Mouse (Mus musculus): ENCODE results near the gene Mybph. TPM values are rescaled to one million over a fixed set of nuclear protein-coding genes. Genes with fewer than 3 reads are reported as not detected.

Mybph gene
- total RNA-seq, 1 experiment from 2014 or later: not detected

DNA sequence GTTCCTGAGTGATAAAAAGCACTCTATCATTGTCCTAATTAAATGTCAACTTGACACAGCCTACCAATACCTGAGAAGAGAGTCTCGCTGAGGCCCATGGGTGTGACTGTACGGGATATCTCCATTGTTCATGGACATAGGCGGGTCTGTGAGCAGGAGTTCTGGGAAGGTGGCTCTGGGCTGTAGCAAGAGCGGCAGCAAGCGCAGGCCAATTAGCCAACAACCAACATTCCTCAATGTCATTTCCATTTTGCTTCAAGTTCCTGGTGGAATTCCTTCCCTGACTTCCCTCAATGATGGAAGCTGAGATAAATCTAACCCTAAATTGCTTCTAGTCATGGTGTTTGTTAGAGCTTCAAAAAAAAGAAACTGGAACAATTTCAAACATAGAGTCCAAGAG is 15.3 kb upstream of the Mybph start:
- ATAC-seq (ENCODE audit: extremely low read depth, insufficient number of reproducible peaks, low FRiP score, poor library complexity, severe bottlenecking): no peak

DNA sequence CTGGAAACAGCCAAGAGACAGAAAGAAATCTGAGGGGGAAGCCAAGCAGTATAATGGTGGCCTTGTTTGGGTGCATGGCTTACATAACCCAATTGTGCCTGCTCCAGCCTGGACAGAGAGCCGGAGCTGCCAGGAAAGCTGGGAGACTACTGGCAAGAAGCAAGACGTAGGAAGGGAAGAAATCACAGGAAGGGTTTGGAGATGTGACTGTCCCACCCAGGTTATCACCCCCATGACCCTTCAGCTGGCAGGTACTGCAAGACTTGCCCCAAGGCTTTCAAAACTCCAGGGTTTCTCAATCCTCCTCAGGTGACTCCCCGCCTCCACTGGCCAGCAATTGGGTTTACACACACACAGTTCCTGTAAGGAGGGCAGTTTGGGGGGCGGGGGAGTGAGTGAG is 11.2 kb upstream of the Mybph start, which contains the start of gene Chil1:
Chil1 (plus strand) TSS at position 152 of the 400 bp plus-strand sequence.
- no peak for ATAC-seq (ENCODE audit: extremely low read depth, insufficient number of reproducible peaks, low FRiP score, poor library complexity, severe bottlenecking)

DNA sequence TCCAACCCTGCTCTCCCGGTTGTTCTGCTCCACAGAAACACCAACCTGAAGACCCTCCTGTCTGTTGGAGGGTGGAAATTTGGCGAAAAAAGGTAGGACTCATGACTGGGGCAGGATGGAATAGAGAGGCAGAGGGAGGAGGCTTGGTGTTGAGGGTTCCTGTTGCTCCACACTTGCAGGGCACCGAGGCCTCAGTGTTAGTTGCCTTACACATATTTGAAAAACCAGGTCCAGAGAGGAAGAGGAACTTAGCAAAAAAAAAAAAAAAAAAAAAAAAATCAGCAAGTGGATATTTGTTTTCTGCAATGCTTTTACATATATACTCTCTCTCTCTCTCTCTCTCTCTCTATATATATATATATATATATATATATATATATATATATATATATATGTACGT is 9.2 kb upstream of the Mybph start:
- no peak for ATAC-seq (ENCODE audit: extremely low read depth, insufficient number of reproducible peaks, low FRiP score, poor library complexity, severe bottlenecking)

DNA sequence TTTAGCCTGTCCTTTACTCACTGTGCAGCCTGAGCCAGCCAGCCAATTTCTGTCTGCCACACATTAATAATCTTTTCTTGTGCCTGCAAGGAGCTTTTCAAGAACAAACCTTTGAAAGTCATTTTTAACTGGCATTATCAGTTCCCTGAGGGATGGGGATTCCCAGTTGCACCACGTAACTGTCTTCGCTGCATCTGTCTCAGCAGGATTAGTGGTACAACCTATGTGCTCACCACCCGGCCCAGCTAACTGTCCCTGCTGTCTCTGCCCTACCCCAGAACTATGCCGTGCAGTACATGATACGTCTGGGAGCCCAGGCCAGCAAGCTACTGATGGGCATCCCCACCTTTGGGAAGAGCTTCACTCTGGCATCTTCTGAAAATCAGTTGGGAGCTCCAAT is 5.0 kb upstream of the Mybph start:
- ATAC-seq (ENCODE audit: extremely low read depth, insufficient number of reproducible peaks, low FRiP score, poor library complexity, severe bottlenecking): no peak

DNA sequence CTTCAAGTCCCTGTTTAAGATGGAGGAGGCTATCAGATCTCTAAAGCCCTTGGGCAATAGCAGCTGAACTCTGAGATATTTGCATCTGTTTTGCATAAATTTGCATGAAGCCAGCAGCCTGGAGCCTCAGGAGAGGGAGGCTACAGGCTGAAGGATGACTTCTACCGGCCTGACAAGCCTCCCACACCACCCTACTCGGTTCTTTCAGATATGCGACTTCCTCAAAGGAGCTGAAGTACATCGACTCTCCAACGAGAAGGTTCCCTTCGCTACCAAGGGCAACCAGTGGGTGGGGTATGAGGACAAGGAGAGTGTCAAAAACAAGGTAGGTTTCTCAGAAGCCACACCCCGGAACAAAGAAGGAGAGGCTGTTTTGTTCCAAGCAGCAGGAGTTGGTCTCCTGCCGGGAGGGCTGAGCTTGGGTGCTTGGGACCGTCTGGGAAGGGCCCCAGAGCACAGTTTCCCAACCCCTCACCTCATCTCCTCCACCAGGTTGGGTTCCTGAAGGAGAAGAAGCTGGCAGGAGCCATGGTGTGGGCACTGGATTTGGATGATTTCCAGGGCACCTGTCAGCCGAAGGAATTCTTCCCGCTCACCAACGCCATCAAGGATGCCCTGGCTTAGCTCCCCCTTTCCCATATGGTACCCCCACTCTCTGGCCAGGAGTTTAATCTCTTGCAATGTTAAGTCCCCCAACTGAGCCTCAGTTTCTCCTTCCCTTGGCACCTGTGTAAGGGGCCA is 4.1 kb upstream of the Mybph start:
- ATAC-seq (ENCODE audit: extremely low read depth, insufficient number of reproducible peaks, low FRiP score, poor library complexity, severe bottlenecking): peak; percentile 40; the same call in 1 of the 2 replicates

DNA sequence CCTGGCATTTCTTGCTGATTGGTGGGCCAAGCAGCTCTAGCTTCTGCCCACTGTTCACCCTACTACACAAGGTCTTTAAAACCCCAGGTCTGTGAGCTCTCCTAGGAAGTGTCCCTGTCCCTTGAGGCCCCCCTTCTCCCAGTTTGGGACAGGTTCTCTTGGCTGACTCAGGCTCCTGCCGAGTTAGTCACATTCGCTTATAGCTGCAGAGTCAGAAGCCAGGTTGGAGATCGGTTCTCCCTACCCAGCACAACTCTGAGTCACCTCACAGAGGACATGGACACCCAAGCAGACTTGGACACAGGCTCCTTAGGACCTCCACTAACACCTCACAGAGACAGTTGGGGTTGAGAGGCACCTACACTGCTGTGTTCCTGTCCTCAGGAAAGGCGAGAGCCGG is 2.1 kb upstream of the Mybph start:
- no peak for ATAC-seq (ENCODE audit: extremely low read depth, insufficient number of reproducible peaks, low FRiP score, poor library complexity, severe bottlenecking)

DNA sequence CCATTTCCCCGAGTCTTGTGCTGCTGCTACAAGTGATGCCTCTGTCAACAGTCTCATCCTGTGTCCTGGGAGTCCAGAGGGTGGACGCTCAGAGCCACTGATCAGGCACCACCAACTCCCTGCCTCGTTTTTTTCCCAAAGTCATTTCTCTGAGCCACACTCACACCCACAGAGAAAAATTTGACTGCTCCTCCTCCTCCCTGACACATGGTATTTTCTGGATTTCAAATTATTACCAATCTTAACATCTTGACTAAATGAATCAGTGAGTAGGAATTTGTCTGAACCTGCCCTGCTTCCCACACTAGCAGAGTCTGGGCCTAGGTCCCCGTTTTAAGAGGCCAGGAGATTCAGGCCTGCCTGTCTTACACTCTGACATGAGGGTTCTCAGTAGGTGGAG is 1.2 kb upstream of the Mybph start:
- ATAC-seq (ENCODE audit: extremely low read depth, insufficient number of reproducible peaks, low FRiP score, poor library complexity, severe bottlenecking): no peak

DNA sequence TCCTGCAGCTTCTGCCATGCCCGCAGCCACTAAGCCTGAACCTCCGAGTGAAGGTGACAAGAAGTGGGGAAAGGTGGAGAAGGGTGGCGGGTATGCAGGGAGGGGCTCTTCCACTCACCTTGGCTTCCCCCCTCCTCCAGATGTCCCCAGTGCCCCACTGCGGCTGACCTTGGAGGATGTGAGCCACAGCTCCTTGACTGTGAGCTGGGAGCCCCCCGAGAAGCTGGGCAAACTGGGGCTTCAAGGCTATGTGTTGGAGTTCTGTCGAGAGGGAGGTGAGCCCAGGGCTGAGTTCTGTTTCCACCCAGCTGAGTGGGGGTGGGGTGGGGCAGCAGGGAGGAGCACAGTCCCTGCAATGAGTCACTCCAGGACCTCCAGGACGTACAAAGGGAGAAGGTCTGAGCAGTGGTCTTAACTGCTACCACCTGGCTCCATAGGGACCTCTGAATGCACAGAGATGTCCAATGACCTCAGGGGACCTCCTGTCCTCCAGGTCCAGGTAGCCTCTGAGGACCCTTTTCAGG is 488 bp downstream of the Mybph start:
- no peak for ATAC-seq (ENCODE audit: extremely low read depth, insufficient number of reproducible peaks, low FRiP score, poor library complexity, severe bottlenecking)

DNA sequence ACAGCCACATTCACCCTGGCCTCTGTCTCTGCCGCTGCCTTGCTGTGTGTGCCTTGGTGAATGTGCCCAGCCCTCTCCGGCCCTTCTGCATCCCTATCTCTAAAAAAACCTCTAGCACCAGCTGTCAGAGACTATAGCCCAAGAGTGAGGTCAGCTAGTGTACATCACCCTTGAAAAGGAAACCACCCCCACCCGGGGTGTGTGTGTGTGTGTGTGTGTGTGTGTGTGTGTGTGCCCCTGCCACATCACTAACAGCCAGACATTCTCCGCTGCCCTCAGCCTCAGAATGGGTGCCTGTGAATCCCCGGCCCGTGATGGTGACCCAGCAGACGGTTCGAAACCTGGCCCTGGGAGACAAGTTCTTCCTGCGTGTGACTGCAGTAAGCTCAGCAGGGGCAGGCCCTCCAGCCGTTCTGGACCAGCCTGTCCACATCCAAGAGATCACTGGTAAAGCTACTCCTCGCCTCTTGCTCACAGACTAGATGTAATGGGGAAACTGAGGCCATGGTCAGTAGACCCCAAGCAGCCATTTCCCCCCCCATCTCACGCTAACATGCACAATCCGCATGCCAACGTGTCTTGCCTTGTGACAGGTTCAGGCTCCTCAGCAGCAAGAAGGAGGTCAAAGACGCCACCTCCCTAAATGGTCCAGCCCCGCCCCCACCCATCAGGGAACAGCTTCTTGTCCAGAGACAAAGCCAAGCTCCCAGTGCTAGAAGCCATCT is 1.2 kb downstream of the Mybph start:
- no peak for ATAC-seq (ENCODE audit: extremely low read depth, insufficient number of reproducible peaks, low FRiP score, poor library complexity, severe bottlenecking)

DNA sequence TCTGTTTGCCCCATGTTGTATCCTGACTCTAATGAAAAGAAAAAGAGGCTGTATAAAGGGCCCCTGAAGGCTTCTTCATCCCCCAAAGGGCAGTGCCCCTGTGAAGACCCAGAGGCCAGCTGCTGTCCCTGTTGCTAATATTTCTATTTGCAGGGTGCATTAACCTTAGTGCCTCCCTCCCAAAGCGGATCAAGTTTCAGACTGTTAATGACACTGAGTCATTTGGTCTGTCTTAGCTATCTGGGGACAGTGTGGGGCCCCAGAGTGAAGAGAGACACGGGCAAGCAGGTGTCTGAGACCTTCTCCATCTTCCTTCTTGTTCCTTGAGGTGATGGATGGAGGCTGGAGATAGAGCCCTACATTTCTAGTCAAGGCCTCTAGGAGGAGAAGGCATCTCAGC is 1.9 kb downstream of the Mybph start:
- ATAC-seq (ENCODE audit: extremely low read depth, insufficient number of reproducible peaks, low FRiP score, poor library complexity, severe bottlenecking): no peak

DNA sequence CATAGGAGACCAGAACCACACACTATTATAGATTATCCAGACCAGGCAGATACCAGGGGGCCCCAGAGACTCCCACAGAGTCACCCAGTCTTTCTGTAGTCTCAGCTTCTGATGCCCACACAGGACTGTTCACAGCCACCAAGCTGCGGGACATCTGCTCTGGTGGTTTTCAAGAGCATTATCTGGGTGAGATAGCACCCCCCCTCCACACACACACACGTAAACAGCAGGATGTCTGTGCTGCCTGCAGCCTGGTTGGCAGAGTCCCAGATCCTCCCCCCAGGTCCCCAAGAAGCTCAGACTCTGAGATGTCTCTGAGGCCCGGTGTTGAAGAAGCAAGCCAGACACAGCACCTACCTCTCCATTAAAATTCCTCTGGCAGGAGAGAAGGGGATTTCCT is 2.3 kb downstream of the Mybph start:
- no peak for ATAC-seq (ENCODE audit: extremely low read depth, insufficient number of reproducible peaks, low FRiP score, poor library complexity, severe bottlenecking)

DNA sequence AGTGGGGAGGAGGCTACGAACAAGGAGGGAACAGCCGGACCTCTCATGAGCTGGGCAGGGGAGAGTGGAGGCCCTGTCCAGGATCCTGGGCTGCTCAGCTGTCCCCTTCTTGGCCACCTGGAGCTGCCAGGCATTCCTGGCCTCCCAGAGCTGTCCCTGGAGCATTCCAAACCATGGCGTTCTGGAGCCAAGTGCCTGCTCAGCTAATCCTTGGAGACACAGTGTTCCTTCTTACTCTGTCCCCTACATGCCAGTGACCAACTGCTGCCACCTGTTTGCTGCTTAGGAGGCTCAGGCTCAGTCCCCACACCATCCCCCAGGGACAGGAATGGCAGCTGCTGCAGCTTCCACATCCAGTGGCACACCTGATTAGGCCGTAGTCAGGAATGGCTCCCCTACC is 2.7 kb downstream of the Mybph start:
- no peak for ATAC-seq (ENCODE audit: extremely low read depth, insufficient number of reproducible peaks, low FRiP score, poor library complexity, severe bottlenecking)

DNA sequence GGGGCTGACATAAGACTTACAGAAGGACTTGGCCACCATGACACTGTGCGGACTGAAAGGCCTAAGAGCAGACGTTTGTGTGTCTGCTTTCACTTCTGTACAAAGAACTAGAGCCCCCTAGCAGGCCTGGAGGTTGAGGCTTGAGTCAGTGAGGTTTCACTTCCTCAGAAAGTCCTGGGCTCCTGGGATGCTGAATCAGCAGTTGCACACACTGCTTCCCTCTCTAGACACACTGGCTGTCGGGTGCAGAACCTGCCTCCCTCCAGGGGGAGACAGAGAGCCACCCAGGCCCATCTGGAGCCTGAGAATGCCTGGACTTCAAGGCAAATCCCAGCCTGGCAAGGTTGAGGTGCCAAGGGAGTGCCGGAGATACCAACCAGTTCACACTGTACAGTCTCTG is 3.1 kb downstream of the Mybph start:
- ATAC-seq (ENCODE audit: extremely low read depth, insufficient number of reproducible peaks, low FRiP score, poor library complexity, severe bottlenecking): peak; percentile 89

DNA sequence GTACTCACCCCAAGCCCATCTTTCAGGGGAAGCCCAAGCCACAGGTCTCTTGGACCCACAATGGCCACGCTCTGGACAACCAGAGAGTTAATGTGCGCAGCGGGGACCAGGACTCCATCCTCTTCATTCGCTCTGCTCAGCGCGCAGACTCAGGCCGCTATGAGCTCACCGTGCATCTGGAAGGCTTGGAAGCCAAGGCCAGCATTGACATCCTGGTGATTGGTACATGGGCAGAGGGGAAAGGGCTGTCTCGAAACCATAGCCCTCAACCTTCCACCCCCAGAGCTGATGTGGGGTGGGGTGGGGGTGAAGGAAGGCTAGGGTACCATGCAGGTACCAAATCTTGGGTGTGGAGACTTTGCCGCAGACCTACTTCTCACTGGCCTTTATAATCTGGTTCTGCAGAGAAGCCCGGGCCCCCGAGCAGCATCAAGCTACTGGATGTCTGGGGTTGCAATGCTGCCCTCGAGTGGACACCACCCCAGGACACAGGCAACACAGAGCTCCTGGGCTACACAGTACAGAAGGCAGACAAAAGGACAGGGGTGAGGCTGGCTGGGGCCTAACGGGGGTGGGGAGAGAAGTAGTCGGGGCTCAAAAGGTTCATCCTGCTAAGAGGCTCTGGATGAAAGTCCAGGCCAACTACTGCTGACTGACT is 4.2 kb downstream of the Mybph start:
- no peak for ATAC-seq (ENCODE audit: extremely low read depth, insufficient number of reproducible peaks, low FRiP score, poor library complexity, severe bottlenecking)

DNA sequence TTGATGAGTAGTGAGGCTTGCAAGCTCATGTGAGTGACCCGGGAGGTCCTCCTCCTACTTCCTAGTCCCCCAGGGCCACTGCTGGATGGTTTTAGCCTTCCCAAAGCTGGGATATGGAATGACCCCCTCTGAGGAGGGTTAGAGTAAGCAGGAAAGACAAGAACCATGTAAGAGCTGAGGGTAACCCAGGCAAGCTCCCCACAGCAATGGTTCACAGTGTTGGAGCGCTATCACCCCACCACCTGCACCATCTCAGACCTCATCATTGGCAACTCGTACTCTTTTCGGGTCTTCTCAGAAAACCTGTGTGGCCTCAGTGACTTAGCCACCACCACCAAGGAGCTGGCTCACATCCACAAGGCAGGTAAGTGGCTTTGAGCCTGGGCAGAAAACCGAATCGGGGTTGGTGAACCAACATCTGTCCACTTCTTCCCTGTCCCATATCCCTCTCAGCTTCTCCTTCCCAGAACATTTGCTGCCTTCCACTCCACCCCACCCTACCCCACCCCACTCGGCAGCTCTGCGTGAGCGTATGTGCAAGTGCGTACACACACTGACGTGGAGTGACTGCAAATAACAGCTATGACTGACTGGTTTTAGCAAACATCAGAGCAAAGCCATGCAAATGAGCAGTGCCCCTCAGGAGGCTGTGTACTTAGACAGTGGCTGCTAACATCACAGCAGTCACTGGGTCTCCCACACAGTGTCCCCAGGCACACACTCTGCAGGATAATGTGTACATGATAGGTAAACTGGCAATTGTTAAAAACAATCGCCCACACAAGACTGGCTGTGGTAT is 5.1 kb downstream of the Mybph start:
- no peak for ATAC-seq (ENCODE audit: extremely low read depth, insufficient number of reproducible peaks, low FRiP score, poor library complexity, severe bottlenecking)

DNA sequence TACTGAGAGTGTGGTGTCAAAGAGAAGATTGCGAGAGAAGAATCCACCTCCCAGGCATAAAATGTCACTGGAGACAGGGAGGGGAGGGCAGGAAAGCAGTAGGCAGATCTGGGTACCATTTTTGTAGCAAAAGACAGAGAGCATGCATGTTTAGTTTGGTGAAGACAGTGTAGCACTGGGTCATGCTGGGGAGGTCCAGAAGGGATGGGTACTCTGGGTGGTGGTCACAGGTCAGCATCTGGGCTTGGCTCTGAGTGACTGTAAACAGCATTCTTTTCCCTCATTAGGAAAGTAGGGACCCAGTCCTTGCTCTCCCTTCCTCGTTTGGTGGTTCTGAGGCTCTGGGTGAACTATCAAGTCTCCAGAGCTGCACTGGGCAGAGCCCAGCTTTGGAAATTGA is 7.2 kb downstream of the Mybph start:
- ATAC-seq (ENCODE audit: extremely low read depth, insufficient number of reproducible peaks, low FRiP score, poor library complexity, severe bottlenecking): no peak

DNA sequence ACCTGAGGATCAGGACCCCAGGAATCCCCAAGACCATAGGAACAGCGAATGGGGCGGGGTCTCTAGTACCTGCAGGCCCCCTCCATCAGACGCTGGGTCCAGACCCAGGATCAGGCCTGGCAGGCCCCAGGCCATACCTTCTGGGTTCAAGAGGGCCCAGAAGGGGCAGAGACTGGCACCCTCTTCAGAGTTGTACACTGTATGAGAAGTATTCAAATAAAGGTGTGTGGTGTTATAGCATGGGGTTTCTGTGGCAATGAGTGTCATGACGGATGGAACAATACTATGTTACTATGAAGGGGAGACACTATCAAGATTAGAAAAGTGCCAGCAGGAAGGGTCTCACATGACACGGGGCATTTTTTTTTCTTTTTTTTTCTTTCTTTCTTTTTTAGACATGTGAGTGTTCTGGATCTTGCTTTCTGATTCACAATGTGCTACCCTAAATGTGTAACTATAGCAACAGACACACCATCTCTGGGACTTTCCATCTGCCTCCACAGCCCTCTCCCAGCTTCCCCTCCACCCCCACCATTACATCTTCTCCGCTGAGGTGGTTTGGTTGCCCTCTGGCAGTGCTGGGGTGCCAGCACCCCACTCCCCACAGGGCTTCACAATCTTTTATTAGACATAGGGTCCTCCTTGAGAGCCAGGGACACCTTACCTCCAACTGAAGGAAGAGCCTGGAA is 7.9 kb downstream of the Mybph start:
- ATAC-seq (ENCODE audit: extremely low read depth, insufficient number of reproducible peaks, low FRiP score, poor library complexity, severe bottlenecking): no peak

DNA sequence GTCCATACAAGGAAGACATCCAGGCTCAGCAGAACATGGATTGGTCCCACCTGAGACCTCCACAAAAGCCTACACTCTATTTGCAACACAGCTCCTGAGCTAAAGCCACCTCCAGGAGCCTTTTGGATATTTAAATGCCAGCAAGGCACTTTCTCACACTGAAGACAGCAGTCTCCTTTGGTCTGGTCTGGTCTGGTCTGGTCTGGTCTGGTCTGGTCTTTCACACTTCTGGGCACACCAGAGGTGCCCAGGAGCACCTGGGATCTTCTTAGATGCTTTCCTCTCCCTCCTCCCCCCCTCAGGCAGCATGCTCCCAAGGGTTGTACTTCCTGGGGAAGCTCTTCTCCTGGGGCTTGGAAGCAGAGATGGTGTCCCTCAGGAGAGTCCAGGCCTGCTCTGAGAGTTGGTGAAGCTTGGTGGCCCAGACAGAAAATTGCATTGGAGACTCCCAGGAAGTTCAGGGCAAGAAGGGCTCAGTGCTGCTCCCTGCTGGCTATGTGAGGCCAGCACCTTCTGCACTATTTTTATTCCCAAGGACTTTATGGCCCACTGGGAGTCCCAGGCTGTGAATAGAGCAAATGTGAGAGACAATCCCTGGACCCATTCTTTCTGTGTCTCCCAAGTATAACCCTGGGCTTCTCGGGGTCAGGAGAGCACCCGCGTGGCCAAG is 8.6 kb downstream of the Mybph start:
- ATAC-seq (ENCODE audit: extremely low read depth, insufficient number of reproducible peaks, low FRiP score, poor library complexity, severe bottlenecking): peak; percentile 33; the same call in 1 of the 2 replicates
